Mouse (Mus musculus) layer of hippocampus, adult 2 months (tissue): ENCODE data around the gene Nsdhl. TPM values are rescaled to one million over a fixed set of nuclear protein-coding genes. Genes with fewer than 3 reads are reported as not detected.

Experiments used
- DNase-seq, 2 experiments: peaks; one replicate each; pipeline ENCODE4 v3.0.0; 2022; ENCODE audit warnings: low spot score in 2 of 2
- H3K27ac ChIP-seq: fragments of 200-600 bp; 2 replicates; pipeline ENCODE4 v1.8.1; 2022
- H3K4me3 ChIP-seq: fragments of 200-600 bp; 2 replicates; pipeline ENCODE4 v1.8.1; 2022; ENCODE audit warnings: mild to moderate bottlenecking
- CTCF ChIP-seq: fragments of 200-600 bp; conservative IDR thresholded peaks from 2 replicates; pipeline ENCODE4 v1.8.1; 2022; ENCODE audit warnings: antibody characterized with exemption, mild to moderate bottlenecking, moderate library complexity
- microRNA-seq, 2 experiments: library from miRNA; unstranded; fragments of <30 nt; microRNA quantifications; one replicate each; pipeline ENCODE4 v1.2.0; 2021
- total RNA-seq, 2 experiments: library from RNA; stranded (reverse); gene quantifications; 2 replicates each; pipeline ENCODE4 v1.2.3; 2021

The Nsdhl gene
- total RNA-seq, 2 experiments from 2014 or later, result 21.3 to 22.1 TPM

DNA sequence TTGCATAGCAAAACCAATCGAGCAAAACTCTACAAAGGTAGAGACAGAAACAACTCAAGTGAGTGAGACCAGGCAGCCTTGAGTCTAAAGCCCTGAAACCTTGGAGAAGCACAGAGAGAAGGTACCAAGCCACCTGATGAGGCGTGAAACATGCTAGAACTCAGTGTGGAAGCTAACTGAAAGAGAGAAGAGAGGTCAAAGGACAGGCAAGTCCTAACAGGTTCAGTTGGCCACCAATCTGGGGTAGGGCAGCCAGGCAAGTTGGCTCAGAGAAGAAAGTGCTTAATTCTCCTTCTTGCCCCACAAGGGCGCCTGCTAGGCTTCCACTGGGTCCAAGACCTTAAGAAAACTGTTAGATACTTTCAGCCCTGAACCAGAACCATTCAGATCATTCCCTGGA is 43.2 kb downstream of the Nsdhl start:
- Histone ChIP-seq H3K27ac (no peak overlapping the region), H3K4me3 (no peak overlapping the region)
- DNase-seq, result no peak
- no peak for TF ChIP-seq CTCF

DNA sequence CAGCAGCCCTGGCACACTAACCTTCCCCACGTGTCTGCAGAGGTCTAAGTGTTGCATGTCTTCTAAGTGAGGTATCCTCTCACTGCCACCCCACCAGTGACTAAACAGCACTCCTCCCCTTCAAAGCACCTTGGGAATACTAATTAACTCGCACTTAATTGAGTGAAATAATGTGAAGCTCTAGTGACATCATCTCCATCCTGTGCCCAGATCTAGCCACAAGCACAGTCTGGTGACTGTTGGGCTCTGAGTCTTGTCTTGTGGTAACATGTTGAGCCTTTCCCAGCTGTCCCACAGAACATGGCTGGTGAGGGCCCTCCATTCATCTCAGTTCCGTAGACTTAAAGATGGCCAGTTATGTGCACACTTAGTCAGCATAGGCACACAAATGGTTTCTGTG is 44.4 kb downstream of the Nsdhl start:
- no peak for TF ChIP-seq CTCF
- Histone ChIP-seq H3K4me3 (no peak overlapping the region), H3K27ac (no peak overlapping the region)
- DNase-seq, result no peak

GRCm38 (mm10) chrX:72982831-72983230 is 64.5 kb downstream of the Nsdhl start:
- no peak for DNase-seq
- TF ChIP-seq CTCF, result no peak
- no peak overlapping the region for H3K27ac ChIP-seq
- no peak overlapping the region for H3K4me3 ChIP-seq

DNA sequence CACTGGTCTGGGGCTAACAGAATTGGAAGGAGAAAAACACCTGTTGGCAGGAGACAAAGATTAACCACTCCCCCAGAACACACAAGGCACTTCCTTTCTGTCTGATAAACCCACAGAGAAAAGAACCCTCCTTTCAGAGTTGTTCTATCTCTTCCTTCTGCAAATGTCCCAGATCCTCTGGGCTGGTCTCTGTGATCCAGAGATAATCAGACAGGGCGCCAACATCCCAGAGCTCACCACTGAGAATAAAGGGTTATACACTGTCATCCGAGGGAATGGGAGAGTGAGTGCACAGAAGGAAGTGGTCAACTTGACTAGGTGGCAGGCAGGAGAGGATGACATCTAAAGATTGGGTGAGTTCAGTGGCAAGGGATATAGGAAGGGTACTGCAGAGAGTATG is 67.2 kb downstream of the Nsdhl start:
- no peak for TF ChIP-seq CTCF
- Histone ChIP-seq H3K4me3 (no peak overlapping the region), H3K27ac (no peak overlapping the region)

DNA sequence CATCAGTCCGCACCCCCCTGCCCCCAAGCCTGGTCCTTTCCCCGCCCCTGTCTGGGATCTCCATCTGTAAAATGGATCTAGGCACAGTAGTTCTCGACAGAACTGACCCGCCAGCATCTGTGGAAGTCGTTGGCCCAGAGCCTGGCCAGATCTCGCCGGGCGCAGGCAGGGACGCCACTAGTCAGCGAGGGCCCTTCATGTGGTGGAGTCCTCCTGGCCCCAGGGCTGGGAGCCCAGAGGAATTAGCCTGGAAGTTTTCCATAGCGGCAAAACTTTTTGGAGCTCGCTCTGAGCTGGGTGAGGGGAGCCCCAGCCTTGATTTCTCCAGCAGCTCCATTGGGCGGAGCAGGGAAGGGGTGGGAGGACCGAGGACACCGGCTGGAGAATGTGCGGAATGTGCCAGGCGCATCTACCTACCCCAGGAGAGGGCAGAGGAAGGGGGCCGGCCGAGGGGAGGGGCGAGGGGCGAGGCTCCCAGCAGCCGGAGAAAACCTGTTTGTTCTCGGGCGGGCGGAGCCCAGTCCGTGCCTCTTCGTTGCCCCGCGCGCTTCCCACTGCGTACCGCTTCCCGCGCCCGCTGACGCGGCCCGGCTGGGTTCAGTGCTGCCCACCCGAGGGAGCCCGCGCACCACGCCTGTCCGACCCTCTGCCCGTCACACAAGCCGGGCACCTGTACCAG is 68.6 kb downstream of the Nsdhl start, which contains the start of gene Zfp185:
TSS of gene Zfp185 (plus strand) at position 499 of the 679 bp plus-strand sequence.
- Histone ChIP-seq H3K4me3 (peak within 1 kb of the TSS; percentile 52), H3K27ac (no peak within 1 kb of the TSS)
- DNase-seq, result no peak
- no peak for TF ChIP-seq CTCF

More for the DNA sequence above, 67.2 kb downstream of the Nsdhl start:
- DNase-seq, result no peak

GRCm38 (mm10) chrX:72987520-72987905 is 69.2 kb downstream of the Nsdhl start:
- DNase-seq, result no peak
- H3K27ac ChIP-seq, result no peak overlapping the region
- H3K4me3 ChIP-seq, result peak overlapping the region; percentile 52
- TF ChIP-seq CTCF, result no peak

DNA sequence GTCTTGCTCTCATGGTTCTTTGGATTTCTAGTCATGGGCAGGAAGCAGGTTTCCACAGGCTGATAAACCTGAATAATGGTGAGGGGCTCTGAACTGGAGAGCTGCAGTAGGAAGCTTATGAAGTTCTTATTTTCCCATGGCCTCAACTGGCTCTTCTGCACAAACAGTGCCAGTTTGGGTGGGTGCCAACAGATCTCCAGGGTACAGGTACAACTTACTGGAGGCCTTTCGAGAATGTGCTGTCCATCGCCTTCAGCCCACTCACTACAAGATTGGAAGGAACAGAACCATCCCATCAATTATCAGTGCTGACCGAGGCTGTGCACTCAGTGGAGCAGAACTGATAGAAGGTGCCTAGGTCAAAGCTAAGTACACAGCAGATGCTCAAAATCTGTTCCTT is 70.1 kb downstream of the Nsdhl start:
- DNase-seq, result no peak
- TF ChIP-seq CTCF, result no peak
- H3K4me3 ChIP-seq, result no peak overlapping the region
- H3K27ac ChIP-seq, result no peak overlapping the region

DNA sequence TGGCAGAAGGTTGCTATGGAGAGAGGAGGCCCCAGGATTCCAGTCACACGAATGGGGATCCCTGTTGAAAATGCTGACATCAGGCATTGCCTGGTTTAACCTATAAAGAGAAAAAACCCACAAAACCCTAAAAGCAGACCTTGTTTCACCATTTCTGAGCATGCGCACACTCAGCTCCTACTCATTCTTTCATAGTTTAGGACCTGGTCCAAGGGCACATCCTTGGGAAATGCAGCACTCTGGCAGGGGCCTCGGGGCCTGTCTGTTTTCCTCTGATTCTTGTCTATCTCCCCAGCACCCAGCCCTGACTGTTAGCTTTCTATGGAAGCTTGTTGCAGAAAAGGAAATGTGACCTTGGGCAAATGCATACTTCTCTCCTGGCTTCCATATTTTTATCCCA is 72.2 kb downstream of the Nsdhl start:
- DNase-seq, result no peak
- Histone ChIP-seq H3K4me3 (no peak overlapping the region), H3K27ac (no peak overlapping the region)
- TF ChIP-seq CTCF, result no peak

- Histone ChIP-seq H3K27ac (no peak overlapping the region), H3K4me3 (no peak overlapping the region)
- TF ChIP-seq CTCF, result peak; percentile 72
- DNase-seq, result no peak
These were observed 74.0 kb downstream of the Nsdhl start for GRCm38 (mm10) chrX:72992291-72992919.

- H3K27ac ChIP-seq, result no peak overlapping the region
- no peak for TF ChIP-seq CTCF
- no peak overlapping the region for H3K4me3 ChIP-seq
- no peak for DNase-seq
These were observed 77.2 kb downstream of the Nsdhl start for GRCm38 (mm10) chrX:72995542-72995941.

DNA sequence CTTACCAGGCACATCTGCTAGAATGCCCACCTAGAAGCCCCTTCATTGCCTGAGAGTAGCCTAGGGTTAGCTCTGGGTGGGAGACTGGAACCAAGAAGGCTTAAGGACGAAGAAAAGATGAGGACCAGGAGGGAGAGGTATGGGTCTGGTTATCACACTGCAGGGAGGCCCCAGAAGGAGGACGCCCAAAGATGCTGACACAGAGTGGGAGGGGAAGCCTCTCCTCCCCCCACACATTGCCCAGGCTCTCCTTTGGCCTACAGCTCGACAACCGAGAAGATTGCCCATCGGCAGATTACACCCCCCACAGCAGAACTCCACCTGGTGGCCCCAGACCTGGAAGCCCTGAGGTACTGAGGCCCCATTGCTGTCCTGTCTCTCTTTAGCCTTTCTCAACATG is 84.8 kb downstream of the Nsdhl start:
- DNase-seq, result no peak
- no peak overlapping the region for H3K27ac ChIP-seq
- H3K4me3 ChIP-seq, result no peak overlapping the region
- TF ChIP-seq CTCF, result no peak

DNA sequence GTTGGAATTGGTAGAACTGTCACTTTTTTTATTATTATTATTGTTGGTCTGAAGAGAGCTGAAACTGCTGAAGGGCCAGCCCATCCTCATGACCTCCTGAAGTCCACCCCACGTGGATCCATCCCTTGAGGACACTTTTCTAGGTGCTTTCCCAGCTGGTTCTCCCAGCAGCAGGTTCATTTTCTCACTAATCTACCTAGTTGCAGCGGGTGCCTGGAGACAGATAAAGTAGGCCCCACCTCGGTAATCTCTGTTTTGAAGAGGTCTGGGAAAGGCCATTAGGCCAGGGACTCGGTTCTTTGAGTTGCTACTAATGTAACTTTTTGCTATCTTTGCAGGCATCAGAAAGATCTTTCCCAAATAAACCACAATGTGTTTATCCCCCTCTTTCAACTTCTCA is 87.3 kb downstream of the Nsdhl start:
- Histone ChIP-seq H3K27ac (no peak overlapping the region), H3K4me3 (no peak overlapping the region)
- TF ChIP-seq CTCF, result no peak
- DNase-seq, result no peak

DNA sequence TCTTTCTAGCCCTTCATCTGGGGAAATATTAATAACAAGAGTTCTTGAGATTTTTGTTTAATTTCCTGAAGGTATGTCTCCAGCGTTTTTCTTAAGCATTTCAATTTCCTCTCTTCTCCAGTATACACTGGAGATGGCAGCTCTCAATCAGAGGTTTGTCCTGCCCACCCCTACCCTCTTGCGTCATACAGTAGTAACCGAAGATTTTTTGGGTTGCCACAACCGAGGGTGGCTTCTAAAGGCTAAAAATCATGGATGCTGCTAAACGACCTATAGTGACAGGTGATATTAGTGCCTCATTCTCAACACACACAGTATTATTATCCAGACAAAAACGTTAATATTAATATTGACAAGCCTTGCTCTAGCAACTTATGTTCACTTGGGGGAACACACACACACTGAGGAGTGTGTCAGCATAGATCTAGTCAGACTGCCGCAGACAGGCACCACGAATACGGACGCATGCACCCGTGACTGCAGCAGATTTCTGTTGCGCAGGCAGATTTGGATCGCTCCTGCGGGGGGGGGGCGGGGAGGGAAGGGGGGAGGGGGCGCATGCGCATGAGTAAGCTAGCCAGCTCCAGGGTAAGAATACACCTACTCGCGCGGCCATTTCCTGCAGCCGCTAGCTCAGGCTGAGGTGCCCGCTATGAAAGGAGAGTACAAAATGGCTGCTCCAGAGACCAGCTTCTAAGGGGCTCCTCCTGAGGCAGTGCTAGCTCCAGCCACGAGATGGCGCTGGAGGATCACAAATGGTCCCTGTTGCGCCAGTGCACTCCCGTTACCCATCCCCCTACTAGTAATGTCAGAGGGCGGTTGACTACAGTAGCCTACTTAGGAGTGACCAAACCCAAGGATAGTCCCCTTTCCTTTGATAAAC is 89.5 kb downstream of the Nsdhl start:
- peak; percentile 92 for TF ChIP-seq CTCF

More for the DNA sequence above, 89.5 kb downstream of the Nsdhl start:
- DNase-seq, result peak; percentile 88 to 92
- Histone ChIP-seq H3K4me3 (peak overlapping the region; percentile 51), H3K27ac (peak overlapping the region; percentile 96)

Small RNA genes within 50 kb of the gene (microRNA-seq; reads per million reads assigned to microRNA genes)
- 0.18 to 0.32 reads per million in 2 experiments for gene Mir2137

Other genes starting within 250 kb of the Nsdhl start
- under 1 TPM; 0.34 to 0.38 TPM for gene Gabrq, start 93.4 kb upstream of the Nsdhl start, total RNA-seq
- 10 to 100 TPM; 49.0 to 55.4 TPM for gene Cetn2, start 146 bp upstream of the Nsdhl start, total RNA-seq
- gene Zfp185, start 68.8 kb downstream of the Nsdhl start, total RNA-seq, result 1 to 10 TPM; 1.4 to 1.5 TPM
- gene Pnma5, start 118.5 kb downstream of the Nsdhl start, total RNA-seq, result under 1 TPM in 1 of 2 experiments, not detected in 1; 0.54 TPM
- 10 to 100 TPM; 20.3 to 23.3 TPM for gene Pnma3, start 146.2 kb downstream of the Nsdhl start, total RNA-seq
- gene Xlr4a, start 163.9 kb downstream of the Nsdhl start, total RNA-seq, result not detected
- 1 to 10 TPM in 1 of 2 experiments, not detected in 1; 1.7 TPM for gene Xlr3a, start 178.5 kb downstream of the Nsdhl start, total RNA-seq
- 1 to 10 TPM; 2.9 to 3.1 TPM for gene Gm14685, start 198.5 kb downstream of the Nsdhl start, total RNA-seq
- gene Xlr5b, start 230.2 kb downstream of the Nsdhl start, total RNA-seq, result not detected
- gene DXBay18, start 230.9 kb downstream of the Nsdhl start, total RNA-seq, result under 1 TPM in 1 of 2 experiments, not detected in 1; 0.91 TPM